Mouse (Mus musculus) Patski (cell line): ENCODE measurements around the gene Akirin2. TPM values are rescaled to one million over a fixed set of nuclear protein-coding genes. Genes with fewer than 3 reads are reported as not detected.
A peak's percentile ranks its signal among the peaks of the same experiment; 100 is the strongest.

Experiments used
- ATAC-seq: fragments of 100-300 bp; one replicate; pipeline ENCODE4 v1.8.0; 2021
- CTCF ChIA-PET: fragments of 350-600 bp; sonication (Branson Sonifier 250); formaldehyde crosslinking; loops from one replicate; lab custom pipeline; 2022; ENCODE audit warnings: inconsistent platforms; lab: Charles Lee
- POLR2A ChIA-PET: fragments of 350-600 bp; sonication (Branson Sonifier 250); formaldehyde crosslinking; loops from one replicate; lab custom pipeline; 2022; ENCODE audit warnings: antibody characterized with exemption, inconsistent platforms; lab: Charles Lee
- DNase-seq: peaks from one replicate; pipeline ENCODE4 v3.0.0-alpha.2; 2011; ENCODE audit warnings: low read depth, low spot score
- H3K27me3 ChIP-seq: fragments of 371-371 bp; one replicate; pipeline ENCODE4 v1.5.1; 2021
- CTCF ChIP-seq: fragments of 100-300 bp; IDR thresholded peaks from one replicate; pipeline ENCODE4 v1.5.1; 2021
- in situ Hi-C: fragments of 300-500 bp; cut with MboI; formaldehyde crosslinking; loops from 3 replicates; pipeline ENCODE4 v1.11.1; 2018; ENCODE audit warnings: low pct_unique_long_range_greater_than_20kb, mixed read lengths
- polyA plus RNA-seq: library from polyadenylated mRNA; unstranded; gene quantifications from one replicate; pipeline ENCODE4 v1.2.3, GENCODE M21; 2021

Akirin2 gene
- 51.0 TPM for polyA plus RNA-seq

- in situ Hi-C loops, result no loop called here
- POLR2A ChIA-PET, result no interaction called here
Measured at GRCm38 (mm10) chr4:34550748-34551097, at the start of gene Akirin2. Gene Akirin2 (plus strand): TSS chr4:34550937.

GRCm38 (mm10) chr4:34510305-34510704 is 40.4 kb upstream of the Akirin2 start:
- ATAC-seq (no peak), DNase-seq (no peak)
- no peaks in the 10 kb centered on the region for H3K27me3 ChIP-seq
- CTCF ChIA-PET, result interaction anchor here (1.4 kb wide), 1 partner anchor 67 kb away, joined by 3 read pairs; no protein-coding TSS in a partner anchor
- POLR2A ChIA-PET, result no interaction called here
- in situ Hi-C loops, result no loop called here
- TF ChIP-seq CTCF, result no peak

More at GRCm38 (mm10) chr4:34550748-34551097, at the start of gene Akirin2:
- no peak for TF ChIP-seq CTCF
- DNase-seq (no peak), ATAC-seq (peak; percentile 36)
- no peaks in the 10 kb centered on the region for H3K27me3 ChIP-seq
- CTCF ChIA-PET, result no interaction called here

- ChIA-PET POLR2A (no interaction called here), CTCF (interaction anchor here (1.3 kb wide), 1 partner anchor 151 kb away, joined by 3 read pairs; no protein-coding TSS in a partner anchor)
- peak; percentile 72 for DNase-seq
- no peak for TF ChIP-seq CTCF
- H3K27me3 ChIP-seq, result no peaks in the 10 kb centered on the region
- in situ Hi-C loops, result no loop called here
- peak; percentile 98 for ATAC-seq
Measured at GRCm38 (mm10) chr4:34522846-34523245, 27.9 kb upstream of the Akirin2 start.

- no peak for DNase-seq
- ChIA-PET CTCF (interaction anchor here (1.3 kb wide), 1 partner anchor 152 kb away, joined by 3 read pairs; no protein-coding TSS in a partner anchor), POLR2A (no interaction called here)
- in situ Hi-C loops, result no loop called here
- TF ChIP-seq CTCF, result no peak
- H3K27me3 ChIP-seq, result no peaks in the 10 kb centered on the region
- no peak for ATAC-seq
Measured at GRCm38 (mm10) chr4:34523586-34523985, 27.2 kb upstream of the Akirin2 start.

- in situ Hi-C loops, result no loop called here
Measured at GRCm38 (mm10) chr4:34526771-34527170, 24.0 kb upstream of the Akirin2 start.

GRCm38 (mm10) chr4:34528430-34529100 is 22.2 kb upstream of the Akirin2 start:
- no peak for ATAC-seq
- in situ Hi-C loops, result no loop called here
- DNase-seq, result no peak
- no peaks in the 10 kb centered on the region for H3K27me3 ChIP-seq
- CTCF ChIA-PET, result no interaction called here
- POLR2A ChIA-PET, result no interaction called here
- no peak for TF ChIP-seq CTCF

More at GRCm38 (mm10) chr4:34526771-34527170, 24.0 kb upstream of the Akirin2 start:
- H3K27me3 ChIP-seq, result no peaks in the 10 kb centered on the region
- no peak for TF ChIP-seq CTCF
- DNase-seq (no peak), ATAC-seq (no peak)
- ChIA-PET CTCF (interaction anchor here (0.6 kb wide), 1 partner anchor 18 kb away, joined by 3 read pairs; no protein-coding TSS in a partner anchor), POLR2A (no interaction called here)

GRCm38 (mm10) chr4:34529379-34529778 is 21.4 kb upstream of the Akirin2 start:
- no peak for TF ChIP-seq CTCF
- ChIA-PET POLR2A (no interaction called here), CTCF (no interaction called here)
- in situ Hi-C loops, result no loop called here
- DNase-seq (no peak), ATAC-seq (no peak)
- H3K27me3 ChIP-seq, result no peaks in the 10 kb centered on the region

GRCm38 (mm10) chr4:34529941-34530340 is 20.8 kb upstream of the Akirin2 start:
- TF ChIP-seq CTCF, result no peak
- DNase-seq (no peak), ATAC-seq (no peak)
- ChIA-PET CTCF (no interaction called here), POLR2A (no interaction called here)
- no peaks in the 10 kb centered on the region for H3K27me3 ChIP-seq
- in situ Hi-C loops, result no loop called here

- CTCF ChIA-PET, result no interaction called here
Measured at GRCm38 (mm10) chr4:34549981-34550747, 573 bp upstream of the Akirin2 start.

GRCm38 (mm10) chr4:34551098-34551809 is 517 bp downstream of the Akirin2 start:
- no peaks in the 10 kb centered on the region for H3K27me3 ChIP-seq
- TF ChIP-seq CTCF, result no peak
- ATAC-seq (peak; percentile 54), DNase-seq (no peak)
- CTCF ChIA-PET, result no interaction called here
- in situ Hi-C loops, result no loop called here
- POLR2A ChIA-PET, result no interaction called here

More at GRCm38 (mm10) chr4:34549981-34550747, 573 bp upstream of the Akirin2 start:
- TF ChIP-seq CTCF, result no peak
- peak; percentile 88 for DNase-seq
- POLR2A ChIA-PET, result interaction anchor here (0.7 kb wide), 1 partner anchor 805 kb away, joined by 3 read pairs; no protein-coding TSS in a partner anchor
- H3K27me3 ChIP-seq, result no peaks in the 10 kb centered on the region
- in situ Hi-C loops, result no loop called here
- peak; percentile 94 for ATAC-seq
